Mouse (Mus musculus): ENCODE measurements at regions not wholly inside any gene's neighbourhood (a gene's known extent, or its start where the extent isn't known, plus 50 kb on each side); places are given as distances from the start of the nearest gene placed in this dataset.

DNA sequence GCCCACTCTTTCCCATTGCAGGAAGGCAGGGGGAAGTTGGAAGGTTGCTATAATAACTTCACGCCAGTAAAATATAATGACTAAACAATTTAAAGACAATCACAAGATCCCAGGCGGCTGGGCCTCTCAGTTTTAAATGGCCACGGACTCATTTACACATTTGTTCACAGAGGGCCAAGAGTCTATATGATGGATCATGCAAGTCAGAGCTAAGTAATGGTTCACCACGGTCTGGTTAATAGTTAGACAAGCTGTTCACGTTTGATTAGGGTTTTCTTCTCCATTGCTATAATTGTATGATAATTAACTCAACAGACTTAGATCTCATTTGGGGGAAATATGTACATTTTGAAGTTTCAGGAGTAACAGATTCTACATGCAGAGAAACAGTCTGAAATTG, 170.0 kb downstream of the Ppargc1a start:
- ChIA-PET POLR2A (no interaction called here), CTCF (interaction anchor here (1.2 to 1.6 kb wide), 2 partner anchors 9 to 21 kb away, joined by 3 to 7 read pairs; no protein-coding TSS in a partner anchor)
- TF ChIP-seq CTCF (IDR thresholded peaks at IDR 0.05): no peak
- in situ Hi-C loops (cut with MboI; ENCODE audit: low pct_unique_long_range_greater_than_20kb): no loop called here
- DNase-seq (ENCODE audit: low read depth, low spot score): no peak
- H3K27me3 ChIP-seq: no peaks in the 10 kb centered on the region
- no peak for ATAC-seq

DNA sequence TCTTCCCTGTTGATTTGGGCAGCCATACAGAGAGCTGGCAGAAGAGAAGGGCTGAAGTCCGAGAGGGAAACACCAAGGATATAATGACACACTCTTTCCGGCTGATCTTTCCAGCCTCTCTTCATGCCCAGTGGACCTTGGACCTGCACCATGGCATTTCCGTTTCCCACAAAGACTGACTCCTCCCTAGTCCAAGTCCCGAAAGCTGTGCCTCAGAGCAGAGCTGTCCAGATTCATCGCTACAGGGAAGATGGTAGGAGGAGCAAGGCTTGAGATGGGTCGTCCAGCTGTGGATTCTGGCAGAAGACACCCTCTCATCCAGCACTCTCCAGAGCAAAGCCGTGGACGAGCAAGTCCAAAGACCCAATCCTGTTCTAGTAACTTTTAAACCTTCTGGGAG, 176.2 kb downstream of the Ppargc1a start:
- ChIA-PET CTCF (no interaction called here), POLR2A (no interaction called here)
- no peaks in the 10 kb centered on the region for H3K27me3 ChIP-seq
- in situ Hi-C loops (cut with MboI; ENCODE audit: low pct_unique_long_range_greater_than_20kb): no loop called here
- ATAC-seq: no peak
- TF ChIP-seq CTCF (IDR thresholded peaks at IDR 0.05): no peak
- DNase-seq (ENCODE audit: low read depth, low spot score): no peak

- CTCF ChIA-PET: interaction anchor here (1.6 to 1.7 kb wide), 2 partner anchors 10 to 26 kb away, joined by 5 to 7 read pairs; no protein-coding TSS in a partner anchor
- no peak for DNase-seq (ENCODE audit: low read depth, low spot score)
- TF ChIP-seq CTCF (IDR thresholded peaks at IDR 0.05): no peak
- POLR2A ChIA-PET: no interaction called here
- in situ Hi-C loops (cut with MboI; ENCODE audit: low pct_unique_long_range_greater_than_20kb): no loop called here
- no peaks in the 10 kb centered on the region for H3K27me3 ChIP-seq
- no peak for ATAC-seq
Observed at GRCm38 (mm10) chr5:51387751-51388150, 179.8 kb downstream of the Ppargc1a start.

GRCm38 (mm10) chr5:51386409-51386808, 181.1 kb downstream of the Ppargc1a start:
- in situ Hi-C loops (cut with MboI; ENCODE audit: low pct_unique_long_range_greater_than_20kb): no loop called here
- TF ChIP-seq CTCF (IDR thresholded peaks at IDR 0.05): peak; percentile 39
- H3K27me3 ChIP-seq: no peaks in the 10 kb centered on the region
- ATAC-seq (no peak), DNase-seq (ENCODE audit: low read depth, low spot score) (no peak)
- CTCF ChIA-PET: interaction anchor here (0.7 to 1.7 kb wide), 6 partner anchors 9 to 395 kb away, joined by 3 to 5 read pairs (median 4); no protein-coding TSS in a partner anchor
- POLR2A ChIA-PET: interaction anchor here (0.6 kb wide), 1 partner anchor 949 kb away, joined by 3 read pairs; no protein-coding TSS in a partner anchor

GRCm38 (mm10) chr5:51384278-51384677, 183.2 kb downstream of the Ppargc1a start:
- ChIA-PET CTCF (no interaction called here), POLR2A (no interaction called here)
- ATAC-seq (no peak), DNase-seq (ENCODE audit: low read depth, low spot score) (no peak)
- in situ Hi-C loops (cut with MboI; ENCODE audit: low pct_unique_long_range_greater_than_20kb): no loop called here
- no peaks in the 10 kb centered on the region for H3K27me3 ChIP-seq
- no peak for TF ChIP-seq CTCF (IDR thresholded peaks at IDR 0.05)

GRCm38 (mm10) chr5:51359101-51359500, 208.4 kb downstream of the Ppargc1a start:
- in situ Hi-C loops (cut with MboI; ENCODE audit: low pct_unique_long_range_greater_than_20kb): no loop called here
- ChIA-PET CTCF (interaction anchor here (1.4 kb wide), 1 partner anchor 13 kb away, joined by 3 read pairs; no protein-coding TSS in a partner anchor), POLR2A (no interaction called here)

GRCm38 (mm10) chr5:51348256-51348655, 219.3 kb downstream of the Ppargc1a start:
- DNase-seq (ENCODE audit: low read depth, low spot score) (no peak), ATAC-seq (no peak)
- ChIA-PET CTCF (no interaction called here), POLR2A (no interaction called here)
- no peak for TF ChIP-seq CTCF (IDR thresholded peaks at IDR 0.05)
- in situ Hi-C loops (cut with MboI; ENCODE audit: low pct_unique_long_range_greater_than_20kb): no loop called here
- H3K27me3 ChIP-seq: no peaks in the 10 kb centered on the region

More at GRCm38 (mm10) chr5:51359101-51359500, 208.4 kb downstream of the Ppargc1a start:
- TF ChIP-seq CTCF (IDR thresholded peaks at IDR 0.05): no peak
- no peaks in the 10 kb centered on the region for H3K27me3 ChIP-seq
- no peak for ATAC-seq
- DNase-seq (ENCODE audit: low read depth, low spot score): no peak

DNA sequence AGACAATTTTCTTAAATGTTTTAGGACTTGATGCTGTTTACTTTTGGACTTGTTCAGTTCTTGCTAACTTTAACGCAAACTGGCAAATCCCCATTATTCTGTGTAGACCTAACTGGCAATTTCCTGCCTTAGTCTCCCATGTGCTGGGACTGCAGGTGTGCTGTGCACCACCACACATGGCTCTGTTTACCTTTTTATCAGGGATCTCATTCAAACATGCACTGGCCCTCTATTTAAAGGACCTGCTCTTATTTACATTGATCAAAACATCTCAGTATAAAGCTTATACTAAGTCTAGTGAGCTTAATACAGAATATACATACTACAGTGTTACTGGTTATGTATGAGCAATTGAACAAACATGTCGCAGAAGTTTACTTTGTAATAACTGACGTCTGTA, 238.4 kb downstream of the Ppargc1a start:
- in situ Hi-C loops (cut with MboI; ENCODE audit: low pct_unique_long_range_greater_than_20kb): no loop called here
- H3K27me3 ChIP-seq: no peaks in the 10 kb centered on the region
- ATAC-seq (no peak), DNase-seq (ENCODE audit: low read depth, low spot score) (no peak)
- CTCF ChIA-PET: interaction anchor here (1.0 to 3.6 kb wide), 2 partner anchors 11 to 28 kb away, joined by 3 to 11 read pairs; no protein-coding TSS in a partner anchor
- POLR2A ChIA-PET: no interaction called here
- TF ChIP-seq CTCF (IDR thresholded peaks at IDR 0.05): no peak

GRCm38 (mm10) chr5:51289191-51289590, 278.3 kb downstream of the Ppargc1a start:
- no peak for DNase-seq (ENCODE audit: low read depth, low spot score)
- CTCF ChIA-PET: interaction anchor here (0.9 to 1.0 kb wide), 3 partner anchors 15 to 45 kb away, joined by 3 read pairs; no protein-coding TSS in a partner anchor
- no peaks in the 10 kb centered on the region for H3K27me3 ChIP-seq
- in situ Hi-C loops (cut with MboI; ENCODE audit: low pct_unique_long_range_greater_than_20kb): no loop called here
- no peak for ATAC-seq
- POLR2A ChIA-PET: interaction anchor here (0.5 kb wide), 1 partner anchor 65 kb away, joined by 3 read pairs; no protein-coding TSS in a partner anchor
- TF ChIP-seq CTCF (IDR thresholded peaks at IDR 0.05): no peak

GRCm38 (mm10) chr5:51288234-51288633, 279.3 kb downstream of the Ppargc1a start:
- H3K27me3 ChIP-seq: no peaks in the 10 kb centered on the region
- in situ Hi-C loops (cut with MboI; ENCODE audit: low pct_unique_long_range_greater_than_20kb): no loop called here
- no peak for TF ChIP-seq CTCF (IDR thresholded peaks at IDR 0.05)
- DNase-seq (ENCODE audit: low read depth, low spot score): no peak
- POLR2A ChIA-PET: no interaction called here
- CTCF ChIA-PET: interaction anchor here (0.9 to 1.3 kb wide), 3 partner anchors 14 to 44 kb away, joined by 3 to 4 read pairs (median 3); no protein-coding TSS in a partner anchor
- no peak for ATAC-seq

DNA sequence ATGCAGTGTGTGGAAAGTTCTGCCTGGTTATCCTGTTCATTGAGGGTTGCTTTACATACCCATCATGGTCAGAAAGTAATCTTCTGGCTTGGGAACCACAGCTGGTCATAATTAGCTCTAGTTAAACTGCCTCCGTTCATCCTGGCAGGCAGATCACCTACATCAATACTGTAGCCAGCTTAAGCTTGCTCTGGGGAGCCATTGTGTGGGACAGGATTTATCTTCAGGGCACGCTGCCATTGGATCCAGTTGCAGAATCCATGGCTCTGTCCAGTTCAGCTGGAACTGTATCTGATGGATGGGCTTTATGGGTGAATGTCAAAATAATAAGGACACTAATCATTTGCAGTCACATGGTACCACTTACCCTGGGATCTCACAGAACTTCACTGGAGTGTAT, 326.4 kb downstream of the Ppargc1a start:
- ATAC-seq (no peak), DNase-seq (ENCODE audit: low read depth, low spot score) (no peak)
- H3K27me3 ChIP-seq: no peaks in the 10 kb centered on the region
- CTCF ChIA-PET: interaction anchor here (1.0 kb wide), 1 partner anchor 10 kb away, joined by 3 read pairs; no protein-coding TSS in a partner anchor
- POLR2A ChIA-PET: no interaction called here
- TF ChIP-seq CTCF (IDR thresholded peaks at IDR 0.05): no peak
- in situ Hi-C loops (cut with MboI; ENCODE audit: low pct_unique_long_range_greater_than_20kb): no loop called here

- POLR2A ChIA-PET: no interaction called here
- ATAC-seq: no peak
Observed at GRCm38 (mm10) chr5:51234004-51234355, 333.5 kb downstream of the Ppargc1a start.

More at GRCm38 (mm10) chr5:51234004-51234355, 333.5 kb downstream of the Ppargc1a start:
- TF ChIP-seq CTCF (IDR thresholded peaks at IDR 0.05): no peak
- DNase-seq (ENCODE audit: low read depth, low spot score): no peak
- CTCF ChIA-PET: interaction anchor here (2.2 to 2.3 kb wide), 2 partner anchors 10 to 21 kb away, joined by 7 read pairs; no protein-coding TSS in a partner anchor
- in situ Hi-C loops (cut with MboI; ENCODE audit: low pct_unique_long_range_greater_than_20kb): no loop called here
- no peaks in the 10 kb centered on the region for H3K27me3 ChIP-seq

Measured in Patski (cell line).